Mouse (Mus musculus) midbrain, embryonic 15.5 days (tissue): ENCODE measurements at regions not wholly inside any gene's neighbourhood (a gene's known extent, or its start where the extent isn't known, plus 50 kb on each side); places are given as distances from the start of the nearest gene placed in this dataset.

Source experiments
- ATAC-seq: fragments of 200-750 bp; cut with Nextera tagmentation; replicated peaks from 2 replicates; pipeline ENCODE4 v1.8.0; 2017; ENCODE audit warnings: moderate TSS enrichment
- H3K27ac ChIP-seq: fragments of 300-500 bp; sonication (generic); 2 replicates; pipeline ENCODE4 v1.5.1; 2015; ENCODE audit warnings: mild to moderate bottlenecking, inconsistent platforms
- H3K27me3 ChIP-seq: fragments of 300-500 bp; sonication (generic); replicated peaks from 2 replicates; pipeline ENCODE4 v1.6.1; 2015; ENCODE audit warnings: inconsistent platforms
- H3K36me3 ChIP-seq: fragments of 300-500 bp; sonication (generic); replicated peaks from 2 replicates; pipeline ENCODE4 v1.6.1; 2015; ENCODE audit warnings: inconsistent platforms
- H3K4me1 ChIP-seq: fragments of 300-500 bp; sonication (generic); 2 replicates; pipeline ENCODE4 v1.6.1; 2015; ENCODE audit warnings: inconsistent platforms
- H3K4me2 ChIP-seq: fragments of 300-500 bp; sonication (generic); 2 replicates; pipeline ENCODE4 v1.6.1; 2015; ENCODE audit warnings: inconsistent platforms, mild to moderate bottlenecking, moderate library complexity
- H3K4me3 ChIP-seq: fragments of 300-500 bp; sonication (generic); 2 replicates; pipeline ENCODE4 v1.5.1; 2015; ENCODE audit warnings: mild to moderate bottlenecking, inconsistent platforms
- H3K9ac ChIP-seq: fragments of 300-500 bp; sonication (generic); 2 replicates; pipeline ENCODE4 v1.6.1; 2015; ENCODE audit warnings: mild to moderate bottlenecking, inconsistent platforms
- H3K9me3 ChIP-seq: fragments of 300-500 bp; sonication (generic); 2 replicates; pipeline ENCODE4 v1.6.1; 2016; ENCODE audit warnings: inconsistent platforms
- WGBS: fragments of 180-500 bp; shearing (Covaris S2); methylation state at CpG from one replicate; pipeline ENCODE4 v1.1.7; 2015; ENCODE audit warnings: mixed read lengths; 5-methylcytosine and 5-hydroxymethylcytosine counted together

GRCm38 (mm10) chr4:55927391-55927790 lies 395.1 kb upstream of the Klf4 start:
- Histone ChIP-seq H3K27me3 (no peaks in the 10 kb centered on the region), H3K4me3 (no peak overlapping the region), H3K36me3 (no peaks in the 10 kb centered on the region), H3K27ac (no peak overlapping the region), H3K9me3 (no peaks in the 10 kb centered on the region), H3K9ac (no peak overlapping the region), H3K4me2 (no peak overlapping the region), H3K4me1 (peaks cover 15% of the 10 kb centered on the region)
- WGBS, result 92% methylated on average over 4 of the region's 4 CpGs
- ATAC-seq, result no peak

- 79% methylated on average over 3 of the region's 3 CpGs for WGBS
These were observed 392.7 kb upstream of the Klf4 start for GRCm38 (mm10) chr4:55924974-55925373.

GRCm38 (mm10) chr4:55921217-55921616 lies 389.0 kb upstream of the Klf4 start:
- ATAC-seq, result no peak
- Histone ChIP-seq H3K27ac (no peak overlapping the region), H3K4me1 (no peaks in the 10 kb centered on the region), H3K4me2 (no peak overlapping the region), H3K9ac (no peak overlapping the region), H3K27me3 (no peaks in the 10 kb centered on the region), H3K4me3 (no peak overlapping the region), H3K36me3 (no peaks in the 10 kb centered on the region), H3K9me3 (no peaks in the 10 kb centered on the region)
- WGBS, result 82% methylated on average over 4 of the region's 4 CpGs

More at GRCm38 (mm10) chr4:55924974-55925373, 392.7 kb upstream of the Klf4 start:
- Histone ChIP-seq H3K4me2 (no peak overlapping the region), H3K4me3 (no peak overlapping the region), H3K4me1 (peaks cover 15% of the 10 kb centered on the region), H3K36me3 (no peaks in the 10 kb centered on the region), H3K9ac (no peak overlapping the region), H3K27ac (no peak overlapping the region), H3K9me3 (no peaks in the 10 kb centered on the region), H3K27me3 (no peaks in the 10 kb centered on the region)
- ATAC-seq, result no peak

GRCm38 (mm10) chr4:55894116-55894885 lies 362.0 kb upstream of the Klf4 start:
- H3K36me3 ChIP-seq, result no peaks in the 10 kb centered on the region
- H3K4me1 ChIP-seq, result no peaks in the 10 kb centered on the region
- no peaks in the 10 kb centered on the region for H3K27me3 ChIP-seq
- no peaks in the 10 kb centered on the region for H3K9me3 ChIP-seq
- H3K27ac ChIP-seq, result no peak overlapping the region
- 78% methylated on average over 12 of the region's 12 CpGs for WGBS
- H3K4me2 ChIP-seq, result no peak overlapping the region
- no peak overlapping the region for H3K4me3 ChIP-seq
- H3K9ac ChIP-seq, result no peak overlapping the region
- no peak for ATAC-seq

- Histone ChIP-seq H3K9ac (no peak overlapping the region), H3K4me2 (no peak overlapping the region), H3K4me3 (no peak overlapping the region), H3K27me3 (no peaks in the 10 kb centered on the region), H3K4me1 (no peaks in the 10 kb centered on the region), H3K27ac (no peak overlapping the region), H3K36me3 (no peaks in the 10 kb centered on the region), H3K9me3 (no peaks in the 10 kb centered on the region)
- ATAC-seq, result no peak
- WGBS, result 94% methylated on average over 10 of the region's 10 CpGs
These were observed 359.4 kb upstream of the Klf4 start for GRCm38 (mm10) chr4:55891656-55892055.

- ATAC-seq, result no peak
- H3K4me2 ChIP-seq, result no peak overlapping the region
- H3K27ac ChIP-seq, result no peak overlapping the region
- 86% methylated on average over 6 of the region's 6 CpGs for WGBS
- H3K9me3 ChIP-seq, result no peaks in the 10 kb centered on the region
- no peaks in the 10 kb centered on the region for H3K36me3 ChIP-seq
- H3K9ac ChIP-seq, result no peak overlapping the region
- H3K4me3 ChIP-seq, result no peak overlapping the region
- H3K27me3 ChIP-seq, result no peaks in the 10 kb centered on the region
- no peaks in the 10 kb centered on the region for H3K4me1 ChIP-seq
These were observed 355.3 kb upstream of the Klf4 start for GRCm38 (mm10) chr4:55887581-55887980.

- H3K27ac ChIP-seq, result no peak overlapping the region
- ATAC-seq, result no peak
- H3K4me3 ChIP-seq, result no peak overlapping the region
- no peaks in the 10 kb centered on the region for H3K9me3 ChIP-seq
- 76% methylated on average over 2 of the region's 2 CpGs for WGBS
- no peak overlapping the region for H3K4me2 ChIP-seq
- no peak overlapping the region for H3K9ac ChIP-seq
- no peaks in the 10 kb centered on the region for H3K27me3 ChIP-seq
- H3K4me1 ChIP-seq, result no peaks in the 10 kb centered on the region
- no peaks in the 10 kb centered on the region for H3K36me3 ChIP-seq
These were observed 350.3 kb upstream of the Klf4 start for GRCm38 (mm10) chr4:55882541-55882940.

GRCm38 (mm10) chr4:55875304-55875703 lies 343.0 kb upstream of the Klf4 start:
- H3K4me1 ChIP-seq, result no peaks in the 10 kb centered on the region
- ATAC-seq, result no peak
- H3K4me3 ChIP-seq, result no peak overlapping the region
- H3K36me3 ChIP-seq, result no peaks in the 10 kb centered on the region
- 87% methylated on average over 12 of the region's 12 CpGs for WGBS
- no peak overlapping the region for H3K4me2 ChIP-seq
- H3K9ac ChIP-seq, result no peak overlapping the region
- H3K27ac ChIP-seq, result no peak overlapping the region
- H3K9me3 ChIP-seq, result no peaks in the 10 kb centered on the region
- no peaks in the 10 kb centered on the region for H3K27me3 ChIP-seq

GRCm38 (mm10) chr4:55874875-55875274 lies 342.6 kb upstream of the Klf4 start:
- Histone ChIP-seq H3K36me3 (no peaks in the 10 kb centered on the region), H3K27me3 (no peaks in the 10 kb centered on the region), H3K4me1 (no peaks in the 10 kb centered on the region), H3K4me2 (no peak overlapping the region), H3K9me3 (no peaks in the 10 kb centered on the region), H3K27ac (no peak overlapping the region), H3K4me3 (no peak overlapping the region), H3K9ac (no peak overlapping the region)
- no peak for ATAC-seq
- WGBS, result 80% methylated on average over 7 of the region's 7 CpGs

- no peaks in the 10 kb centered on the region for H3K4me1 ChIP-seq
- 91% methylated on average over 4 of the region's 4 CpGs for WGBS
These were observed 342.0 kb upstream of the Klf4 start for GRCm38 (mm10) chr4:55874276-55874675.

GRCm38 (mm10) chr4:55860055-55860454 lies 327.8 kb upstream of the Klf4 start:
- Histone ChIP-seq H3K9me3 (no peaks in the 10 kb centered on the region), H3K36me3 (no peaks in the 10 kb centered on the region), H3K4me2 (no peak overlapping the region), H3K9ac (no peak overlapping the region), H3K27ac (no peak overlapping the region), H3K27me3 (no peaks in the 10 kb centered on the region), H3K4me1 (no peaks in the 10 kb centered on the region), H3K4me3 (no peak overlapping the region)
- WGBS, result 70% methylated on average over 2 of the region's 2 CpGs
- no peak for ATAC-seq

More at GRCm38 (mm10) chr4:55874276-55874675, 342.0 kb upstream of the Klf4 start:
- Histone ChIP-seq H3K9ac (no peak overlapping the region), H3K27me3 (no peaks in the 10 kb centered on the region), H3K9me3 (no peaks in the 10 kb centered on the region), H3K36me3 (no peaks in the 10 kb centered on the region), H3K27ac (no peak overlapping the region), H3K4me3 (no peak overlapping the region), H3K4me2 (no peak overlapping the region)
- no peak for ATAC-seq

- Histone ChIP-seq H3K27me3 (no peaks in the 10 kb centered on the region), H3K9me3 (no peaks in the 10 kb centered on the region), H3K4me3 (no peak overlapping the region), H3K9ac (no peak overlapping the region), H3K4me1 (no peaks in the 10 kb centered on the region), H3K4me2 (no peak overlapping the region), H3K27ac (no peak overlapping the region), H3K36me3 (no peaks in the 10 kb centered on the region)
- ATAC-seq, result no peak
- WGBS, result 85% methylated on average over 2 of the region's 2 CpGs
These were observed 327.0 kb upstream of the Klf4 start for GRCm38 (mm10) chr4:55859211-55859761.

- Histone ChIP-seq H3K4me1 (no peaks in the 10 kb centered on the region), H3K9ac (no peak overlapping the region), H3K27ac (no peak overlapping the region), H3K9me3 (no peaks in the 10 kb centered on the region), H3K27me3 (no peaks in the 10 kb centered on the region), H3K36me3 (no peaks in the 10 kb centered on the region), H3K4me3 (no peak overlapping the region), H3K4me2 (no peak overlapping the region)
- WGBS, result 95% methylated on average over 1 of the region's 1 CpGs
- no peak for ATAC-seq
These were observed 319.2 kb upstream of the Klf4 start for GRCm38 (mm10) chr4:55851430-55851829.
